Mouse (Mus musculus) embryonic fibroblast, embryonic 13.5 days (primary cell): ENCODE results near the gene Zbed3.

ENCODE experiments used
- CTCF ChIP-seq: IDR thresholded peaks from 2 replicates; pipeline ENCODE4 v1.5.1; 2011; ENCODE audit warnings: mild to moderate bottlenecking, control low read depth, low read length, moderate library complexity, borderline replicate concordance; ENCODE audit not compliant: insufficient read depth
- POLR2A ChIP-seq: IDR thresholded peaks from 2 replicates; pipeline ENCODE4 v1.6.1; 2011; ENCODE audit warnings: low read depth, mild to moderate bottlenecking, control low read depth, low read length, moderate library complexity

GRCm38 (mm10) chr13:95286989-95287388, 36.4 kb upstream of the Zbed3 start:
- TF ChIP-seq CTCF (peak; percentile 93), POLR2A (no peak)
